Mouse (Mus musculus) monocyte, adult 2 months (primary cell): ENCODE data around the gene Trim63.
"Not testable (repeated sequence)": the region's sequence is repeated elsewhere in the genome, so short reads cannot be mapped to it uniquely, and the experiment has no call there.

Experiments
- DNase-seq, 2 experiments: peaks; one replicate each; pipeline ENCODE4 v3.0.0; 2022; ENCODE audit warnings: low spot score in 2 of 2, low read depth in 1 of 2

Gene Trim63

DNA sequence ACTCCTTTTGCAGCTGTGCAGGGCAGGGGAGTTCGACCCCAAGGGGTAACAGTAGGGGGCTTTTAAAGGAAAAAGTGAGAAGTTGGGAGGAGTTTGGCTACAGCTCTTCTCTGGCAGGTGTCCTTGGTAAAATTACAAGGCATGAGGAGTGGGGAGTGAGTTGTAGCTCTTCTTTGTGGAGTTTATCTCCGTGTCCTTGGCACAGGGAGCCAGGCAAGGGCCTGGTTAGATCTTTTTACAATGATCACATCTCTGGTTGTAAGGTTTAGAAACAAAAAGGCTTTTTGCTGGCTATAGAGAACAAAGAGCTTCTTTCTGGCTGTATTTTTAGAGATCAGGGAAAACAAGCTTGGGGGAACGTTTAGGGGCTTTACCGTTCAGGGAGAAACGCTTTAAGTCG is 26.3 kb downstream of the Trim63 start:
- not testable (repeated sequence) for DNase-seq

DNA sequence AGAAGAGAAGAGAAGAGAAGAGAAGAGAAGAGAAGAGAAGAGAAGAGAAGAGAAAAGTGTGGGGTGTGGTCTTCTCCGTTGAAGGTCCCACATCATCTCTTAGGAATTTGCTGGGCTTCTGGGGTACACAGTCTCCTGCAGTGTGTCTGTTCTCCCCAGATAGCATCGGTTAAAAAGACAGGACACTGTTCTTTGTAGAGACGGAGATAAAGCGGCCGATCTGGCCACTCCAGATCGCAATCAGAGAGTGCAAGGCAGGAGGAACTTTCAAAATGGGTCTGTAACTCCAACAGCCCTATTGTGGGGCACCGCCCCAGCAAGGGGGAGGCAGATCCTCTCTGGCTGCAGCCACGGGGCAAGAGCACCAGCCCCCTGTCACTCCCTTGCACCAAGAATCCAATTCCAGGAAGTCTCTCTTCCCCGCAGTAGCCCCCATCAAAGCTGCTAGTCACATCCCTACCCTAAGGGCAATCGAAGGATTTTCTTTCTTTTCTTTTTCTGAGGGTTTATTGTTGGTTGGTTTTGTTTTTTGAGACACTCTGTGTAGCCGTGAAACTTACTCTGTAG is 27.4 kb downstream of the Trim63 start:
- no peak for DNase-seq

DNA sequence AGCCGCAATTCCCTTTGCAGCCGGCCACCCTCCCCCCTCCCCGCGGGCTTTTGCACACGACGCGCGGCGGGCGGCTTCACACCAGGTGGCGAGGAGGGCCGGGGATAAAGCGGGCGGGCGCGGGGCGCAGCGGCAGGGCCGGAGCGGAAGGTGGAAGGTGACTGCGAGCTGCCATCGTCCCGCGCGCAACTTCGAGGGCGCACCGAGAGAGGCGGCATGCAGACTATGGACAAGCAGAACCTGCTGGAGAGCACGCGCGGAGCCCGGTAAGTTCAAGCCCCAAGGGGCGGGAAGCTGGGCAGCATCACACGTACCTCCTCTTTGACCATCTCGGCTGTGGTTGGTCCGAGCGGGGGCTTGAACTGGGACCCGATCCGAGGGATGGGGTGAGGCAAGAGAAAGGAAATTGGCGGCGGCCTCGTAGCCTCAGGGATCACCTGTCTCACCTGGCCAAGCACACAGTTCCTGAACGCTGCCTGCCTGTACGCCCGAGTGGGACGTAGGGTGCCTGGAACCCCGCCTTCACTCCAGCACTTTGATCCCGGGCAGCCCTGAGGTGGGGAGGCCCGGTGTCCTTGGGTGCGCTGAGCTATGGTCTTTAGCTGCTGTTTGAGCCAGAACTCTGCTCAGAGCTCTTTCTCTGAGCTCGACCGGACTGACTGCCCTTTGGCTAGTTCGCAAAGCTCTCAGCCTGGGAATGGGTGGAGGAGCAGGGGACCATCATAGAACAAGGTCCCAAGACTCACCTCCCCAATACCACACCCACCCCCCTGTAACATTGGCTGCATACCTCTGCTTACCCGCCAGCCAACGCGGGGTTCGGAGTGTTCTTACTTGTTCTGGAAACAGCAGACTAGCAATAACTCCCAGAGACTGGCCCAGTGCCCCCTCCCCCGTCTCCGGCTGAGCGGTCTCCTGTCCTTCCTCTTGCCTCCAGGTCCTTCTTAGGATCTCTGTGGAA is 28.4 kb downstream of the Trim63 start, which contains the start of gene Slc30a2:
Slc30a2 (plus strand) TSS at position 111 of the 961 bp plus-strand sequence.
- DNase-seq, result no peak

DNA sequence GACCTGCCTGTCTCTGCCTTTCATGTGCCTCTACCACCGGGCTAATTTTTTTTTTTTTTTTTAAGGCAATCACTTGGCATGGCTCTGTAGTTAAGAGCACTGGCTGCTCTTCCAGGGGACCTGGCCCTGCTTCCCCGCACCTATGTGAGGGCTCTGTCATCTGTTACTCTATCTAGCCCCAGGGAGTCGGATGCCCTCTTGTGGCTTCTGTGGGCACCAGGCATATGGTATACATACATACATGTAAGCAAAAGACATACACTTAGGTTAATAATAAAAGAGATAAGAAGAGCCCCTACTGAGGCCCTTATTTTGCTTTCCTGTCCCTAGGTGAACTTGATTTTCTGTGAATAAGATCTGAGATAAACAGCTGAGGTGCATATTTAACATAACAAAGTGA is 29.7 kb downstream of the Trim63 start:
- DNase-seq, result no peak

DNA sequence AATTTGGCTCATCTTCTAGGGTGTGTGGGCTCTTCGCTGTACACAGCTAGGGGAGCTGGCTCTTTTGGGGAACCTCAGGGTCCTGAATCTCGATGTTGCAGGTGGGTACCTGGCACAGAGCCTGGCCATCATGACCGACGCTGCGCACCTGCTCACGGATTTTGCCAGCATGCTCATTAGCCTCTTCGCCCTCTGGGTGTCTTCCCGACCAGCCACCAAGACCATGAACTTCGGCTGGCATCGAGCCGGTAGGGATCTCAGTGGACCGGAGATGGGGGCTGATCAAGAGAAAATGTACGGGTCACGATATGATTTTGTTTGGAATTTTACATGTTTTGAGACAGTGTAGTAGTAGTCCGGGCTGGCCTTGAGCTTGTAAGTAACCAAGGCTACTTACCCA is 30.9 kb downstream of the Trim63 start:
- DNase-seq, result no peak

DNA sequence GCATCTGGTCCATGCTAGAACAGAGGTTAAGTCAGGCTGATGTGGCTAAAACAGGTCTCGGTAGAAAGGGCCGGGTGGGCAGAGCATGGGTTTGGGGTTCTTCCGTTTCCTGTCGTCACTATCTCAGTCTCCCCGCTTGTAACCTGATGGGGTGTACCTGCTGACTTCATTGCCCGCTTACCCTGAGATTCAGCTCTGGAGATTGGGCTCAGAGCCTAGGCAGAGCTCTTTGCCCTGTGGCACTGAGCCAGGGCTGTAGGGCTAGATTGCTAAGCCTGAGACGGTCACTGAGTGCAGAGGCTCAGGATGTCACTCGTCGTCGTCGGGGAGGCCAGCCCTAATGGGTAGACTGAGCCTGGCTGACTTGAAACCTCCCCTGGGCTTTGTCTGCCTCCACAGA is 33.2 kb downstream of the Trim63 start:
- no peak for DNase-seq

DNA sequence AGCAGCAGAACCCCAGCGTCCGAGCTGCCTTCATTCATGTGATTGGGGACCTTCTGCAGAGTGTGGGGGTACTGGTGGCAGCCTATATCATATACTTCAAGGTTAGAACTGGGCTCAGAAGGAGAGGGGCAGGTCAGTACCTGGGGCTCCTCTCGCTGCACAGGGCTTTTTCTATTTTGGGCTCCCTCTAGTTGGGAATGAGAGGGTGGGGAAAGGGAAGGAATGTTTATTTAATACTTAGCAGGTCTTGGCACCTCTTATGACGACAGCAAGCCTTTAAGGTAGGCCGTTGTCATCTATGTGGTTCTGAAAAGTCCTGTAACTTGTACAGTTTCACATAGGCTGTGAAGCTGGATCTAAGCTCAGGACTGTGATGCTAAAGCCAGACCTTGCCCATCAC is 33.6 kb downstream of the Trim63 start:
- DNase-seq, result no peak

DNA sequence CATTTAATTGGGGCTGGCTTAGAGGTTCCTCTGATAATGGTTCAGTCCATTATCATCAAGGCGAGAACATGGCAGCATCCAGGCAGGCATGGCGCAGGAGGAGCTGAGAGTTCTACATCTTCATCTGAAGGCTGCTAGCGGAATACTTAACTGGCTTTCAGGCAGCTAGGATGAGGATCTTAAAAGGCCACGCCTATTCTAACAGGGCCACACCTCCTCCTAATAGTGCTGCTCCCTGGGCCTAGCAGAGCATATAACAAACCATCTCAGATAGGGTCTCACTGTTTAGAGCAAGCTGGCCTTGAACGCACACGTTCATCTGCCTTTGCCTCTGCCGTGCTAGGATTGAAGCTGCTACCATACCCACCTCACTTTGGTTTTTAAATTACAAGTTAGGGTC is 34.9 kb downstream of the Trim63 start:
- no peak for DNase-seq

DNA sequence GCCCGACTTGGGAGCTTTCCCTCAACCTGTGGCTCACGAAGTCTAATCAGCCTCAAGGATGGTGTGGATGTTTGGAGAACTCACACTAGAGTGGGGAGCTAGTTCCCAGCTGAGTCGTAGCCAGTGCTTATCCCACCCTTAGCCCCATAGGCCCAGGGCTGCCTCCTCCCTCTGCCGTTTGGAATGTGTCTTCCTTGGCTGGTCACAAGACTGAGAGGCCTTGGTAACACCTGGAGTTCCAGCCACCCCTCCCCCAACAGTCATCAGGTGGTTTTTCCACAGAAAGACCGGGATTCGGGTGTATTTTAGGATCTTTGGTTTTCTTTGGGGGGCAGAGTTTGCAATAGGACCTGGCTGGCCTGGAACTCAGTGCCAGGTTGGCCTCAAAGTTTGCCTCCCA is 35.7 kb downstream of the Trim63 start:
- DNase-seq, result no peak

DNA sequence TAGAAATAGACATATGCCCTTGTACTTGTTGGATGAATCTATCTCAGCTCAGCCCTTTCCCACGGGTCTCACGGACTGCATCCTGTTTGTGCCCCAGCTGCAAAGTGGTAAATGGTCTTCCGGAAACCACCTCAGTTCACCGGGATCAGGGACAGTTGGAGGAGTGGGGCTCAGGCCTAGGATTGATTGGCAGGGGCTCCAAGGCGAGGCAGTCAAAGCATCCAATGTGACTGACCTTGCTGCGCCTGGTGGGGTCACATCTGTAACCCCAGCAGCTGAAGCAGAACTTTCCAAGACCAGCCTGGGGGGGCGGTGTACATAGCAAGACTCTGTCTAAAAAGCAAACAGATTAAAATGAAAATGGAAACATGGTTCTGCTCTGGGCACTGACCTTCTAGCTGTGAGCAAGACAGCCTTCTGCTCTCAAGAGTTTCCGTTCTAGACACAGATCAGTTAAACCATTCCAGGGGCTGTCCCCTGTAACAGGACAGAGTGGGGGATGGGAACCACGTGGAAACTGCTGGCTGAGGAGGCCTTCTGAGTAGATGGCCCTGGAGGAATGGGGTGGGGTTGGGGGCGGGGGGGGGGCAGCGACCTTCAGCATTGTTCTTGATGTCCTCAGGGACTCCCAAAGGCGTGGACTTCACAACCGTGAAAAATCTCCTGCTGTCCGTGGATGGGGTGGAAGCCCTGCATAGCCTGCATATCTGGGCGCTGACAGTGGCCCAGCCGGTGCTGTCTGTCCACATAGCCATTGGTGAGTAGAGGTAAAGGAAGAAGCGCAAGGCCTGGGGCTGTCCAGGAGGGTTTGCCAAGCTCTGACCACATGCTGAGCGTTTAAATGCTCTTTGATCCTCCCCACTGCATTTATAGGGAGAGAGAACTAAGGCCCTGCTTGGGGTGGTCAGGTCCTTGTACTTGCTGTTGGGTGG is 36.7 kb downstream of the Trim63 start:
- no peak for DNase-seq

DNA sequence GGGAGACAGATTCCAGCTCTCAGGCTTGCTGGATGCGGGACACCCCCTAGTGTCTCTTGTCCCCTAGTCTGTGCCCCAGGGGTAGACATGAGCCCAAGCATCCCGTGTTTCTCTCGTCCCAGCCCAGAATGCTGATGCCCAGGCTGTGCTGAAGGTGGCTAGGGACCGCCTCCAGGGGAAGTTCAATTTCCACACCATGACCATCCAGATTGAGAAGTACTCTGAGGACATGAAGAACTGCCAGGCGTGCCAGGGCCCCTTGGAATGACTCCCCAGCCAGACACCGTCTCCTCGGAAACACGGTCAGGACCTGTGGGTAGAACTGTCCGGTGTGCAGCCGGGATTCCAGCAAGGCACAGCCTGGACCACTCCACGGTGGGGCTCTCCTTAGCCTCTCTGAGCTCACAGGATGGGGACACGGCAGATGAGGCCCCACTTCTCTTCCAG is 37.4 kb downstream of the Trim63 start:
- DNase-seq, result no peak

DNA sequence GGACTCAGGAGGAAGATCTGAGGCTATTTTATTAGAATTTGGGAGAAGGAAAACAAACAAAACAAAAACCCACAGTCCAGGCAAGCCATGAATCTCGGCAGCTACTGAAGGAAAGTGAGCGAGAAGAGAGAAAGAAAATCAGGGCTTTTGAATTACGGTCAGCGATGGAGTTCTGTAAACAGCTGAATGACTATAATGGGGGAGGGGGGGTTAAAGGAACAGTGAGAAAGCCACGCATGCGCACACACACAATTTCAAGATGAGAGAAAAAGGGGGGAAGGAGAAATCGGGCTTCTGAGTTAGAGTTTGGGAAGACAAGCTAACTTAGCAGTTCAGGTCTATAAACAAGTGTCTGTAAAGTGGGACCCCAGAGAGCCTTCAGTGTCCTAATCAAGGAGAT is 38.0 kb downstream of the Trim63 start:
- DNase-seq, result no peak

DNA sequence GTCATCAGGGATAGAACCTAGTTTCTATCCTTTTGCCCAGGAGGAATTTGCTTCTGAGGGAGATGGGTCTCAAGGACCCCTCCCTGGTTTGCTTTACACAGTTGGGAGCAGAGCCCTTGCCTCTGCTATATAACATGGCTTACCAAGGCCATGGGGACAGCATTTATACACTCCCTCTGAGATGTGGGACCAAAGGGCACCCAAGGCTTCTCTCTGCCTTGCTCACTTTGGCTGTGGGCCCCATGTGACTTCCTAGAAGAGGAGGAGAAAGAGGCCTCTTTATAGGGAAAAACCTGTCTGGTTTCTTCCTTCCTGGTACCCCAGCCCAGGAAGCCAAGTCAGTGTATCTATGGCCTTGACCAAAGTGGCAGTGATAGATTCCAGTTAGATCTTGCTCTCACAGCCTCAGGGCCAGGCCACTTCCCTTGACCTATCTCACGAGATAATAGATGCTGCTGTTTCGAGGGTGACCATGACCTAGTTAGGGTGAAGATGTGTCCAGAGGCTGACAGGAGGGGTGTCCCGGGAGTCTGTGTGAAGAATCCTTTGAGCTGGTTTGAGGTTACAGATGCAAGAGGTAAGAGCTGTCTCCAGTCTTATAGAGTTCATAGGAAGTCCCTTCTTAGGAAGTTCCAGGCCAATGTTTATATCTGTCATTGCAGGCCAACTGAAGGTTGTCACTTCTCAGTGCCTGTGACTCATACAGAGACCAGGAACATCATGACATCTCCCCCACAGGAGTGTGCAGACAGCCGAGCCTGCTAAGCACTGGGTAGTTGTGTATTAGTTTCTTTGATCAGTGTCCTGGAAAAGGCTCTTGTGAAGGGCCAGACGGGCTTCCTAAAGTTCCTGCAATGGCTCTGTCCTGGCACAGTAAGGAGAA is 38.8 kb downstream of the Trim63 start:
- DNase-seq, result no peak

DNA sequence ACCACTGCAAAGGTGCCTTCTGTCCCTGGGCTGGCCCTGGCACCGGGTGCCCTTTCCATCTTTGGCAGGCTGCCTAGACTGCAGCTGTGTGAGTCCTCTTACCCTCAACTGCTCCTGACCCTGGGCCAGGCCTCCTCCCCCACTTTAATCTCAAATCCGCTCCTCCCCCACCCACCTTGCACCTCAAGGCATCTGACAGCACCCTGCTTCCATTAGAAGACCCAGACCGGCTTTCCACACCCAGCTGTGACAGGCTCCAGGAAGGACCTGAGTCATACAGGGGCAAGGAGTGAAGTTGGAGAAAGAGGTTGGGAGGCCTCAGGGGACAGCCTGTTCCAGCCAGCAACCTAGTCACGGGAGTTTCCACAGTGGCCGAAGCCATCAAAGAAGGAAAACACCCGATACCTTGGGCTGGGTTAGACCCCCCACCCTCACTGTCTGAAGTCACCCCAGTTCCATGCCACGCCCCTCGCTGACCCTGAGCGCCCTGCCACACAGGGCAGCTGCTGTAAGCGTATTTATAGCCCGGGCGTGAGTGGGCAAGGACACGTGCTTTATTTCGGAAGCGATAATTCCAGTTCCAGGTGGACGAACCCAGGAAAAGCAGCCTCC is 41.0 kb downstream of the Trim63 start:
- DNase-seq, result no peak

DNA sequence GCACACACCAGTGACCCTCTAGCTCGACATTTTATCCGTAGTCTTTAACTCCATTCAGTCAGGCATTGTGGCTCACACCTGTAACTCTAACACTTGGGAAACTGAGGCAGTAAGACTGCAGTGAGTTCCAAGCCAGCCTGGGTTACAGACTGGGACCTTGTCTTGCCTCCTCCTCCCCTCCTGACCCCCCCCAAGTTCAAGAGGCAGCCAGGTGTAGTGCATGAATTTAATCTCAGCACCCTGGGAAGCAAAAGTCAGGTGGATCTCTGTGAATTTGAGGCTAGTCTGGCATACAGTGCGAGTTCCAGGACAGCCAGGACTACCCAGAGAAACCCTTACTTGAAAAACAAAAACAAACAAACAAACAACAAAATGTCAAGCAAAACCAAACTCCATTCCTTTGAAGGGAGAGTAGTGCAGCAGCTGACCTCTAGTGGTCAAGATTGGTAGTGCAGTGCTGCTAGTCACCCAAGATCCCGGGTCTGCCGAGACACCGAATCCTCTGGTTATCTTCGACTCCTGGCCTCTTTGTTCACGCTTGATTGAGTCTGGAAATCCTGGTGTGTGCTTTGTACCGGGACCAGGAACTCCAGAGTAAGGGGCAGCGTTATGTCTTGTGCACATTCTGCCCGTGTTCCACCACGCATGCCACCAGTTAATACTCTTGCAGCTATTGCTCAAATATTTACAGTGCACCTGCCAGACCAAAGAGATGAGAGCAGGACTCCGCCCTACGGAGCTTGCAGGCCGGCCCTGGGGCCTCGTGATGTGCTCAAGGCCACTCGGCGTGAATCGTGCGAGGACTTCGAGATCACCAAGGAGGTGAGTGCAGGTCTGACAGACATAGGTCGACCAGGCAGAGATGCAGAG is 41.9 kb downstream of the Trim63 start:
- peak in 1 of 2 experiments; percentile 43 for DNase-seq

DNA sequence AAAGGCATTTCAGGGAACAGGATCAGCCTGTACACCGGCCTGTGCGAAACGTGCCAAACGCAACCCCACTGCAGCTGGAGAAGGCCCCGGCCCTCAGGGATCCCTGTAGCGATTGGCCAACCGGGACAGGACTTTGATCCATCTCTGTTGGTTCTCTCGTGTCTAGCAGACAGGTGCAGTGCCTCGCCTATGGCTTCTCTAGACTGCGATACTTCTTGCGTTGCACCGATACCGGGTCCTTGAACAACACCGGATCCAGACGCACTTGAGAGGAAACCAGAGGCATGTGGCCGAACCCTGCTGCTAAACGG is 42.5 kb downstream of the Trim63 start:
- no peak for DNase-seq

DNA sequence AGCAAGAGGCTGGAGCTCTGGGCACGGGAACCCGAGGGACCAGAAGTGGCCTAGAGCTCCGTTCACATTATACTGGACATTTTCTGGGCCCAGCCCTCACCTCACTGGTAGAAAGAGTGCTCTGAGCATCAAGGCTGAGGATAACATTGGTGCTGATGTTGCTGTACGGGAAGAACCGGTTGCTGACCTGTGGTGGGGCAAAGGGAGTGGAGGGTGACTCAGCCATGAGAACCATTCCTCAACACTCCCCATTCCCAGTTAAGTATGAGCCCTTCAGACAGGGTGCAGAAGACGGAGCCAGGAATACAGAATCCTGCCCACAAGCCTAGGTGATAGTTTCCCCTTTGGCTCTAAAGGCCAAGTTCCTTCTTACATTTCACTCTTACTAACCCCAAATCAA is 44.7 kb downstream of the Trim63 start:
- DNase-seq, result no peak

DNA sequence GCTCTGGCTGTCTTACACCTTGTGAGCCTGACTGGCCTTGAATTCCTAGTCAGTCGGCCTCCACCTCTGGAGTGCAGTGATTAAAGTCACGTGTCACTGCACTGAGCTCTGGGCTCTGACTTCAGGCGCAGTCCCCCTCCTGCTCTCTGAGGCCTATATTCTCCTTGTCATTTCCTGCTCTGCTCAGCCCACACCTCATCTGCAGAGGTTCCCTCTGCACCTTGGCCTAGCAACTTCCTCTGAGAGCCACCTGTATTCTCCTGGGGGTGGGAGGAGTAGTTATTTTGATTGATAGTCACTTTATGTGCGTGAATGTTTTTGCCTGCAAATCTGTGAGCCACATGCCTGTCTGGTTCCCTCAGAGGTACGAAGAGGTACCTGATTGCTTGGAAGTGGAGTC is 46.3 kb downstream of the Trim63 start:
- no peak for DNase-seq

DNA sequence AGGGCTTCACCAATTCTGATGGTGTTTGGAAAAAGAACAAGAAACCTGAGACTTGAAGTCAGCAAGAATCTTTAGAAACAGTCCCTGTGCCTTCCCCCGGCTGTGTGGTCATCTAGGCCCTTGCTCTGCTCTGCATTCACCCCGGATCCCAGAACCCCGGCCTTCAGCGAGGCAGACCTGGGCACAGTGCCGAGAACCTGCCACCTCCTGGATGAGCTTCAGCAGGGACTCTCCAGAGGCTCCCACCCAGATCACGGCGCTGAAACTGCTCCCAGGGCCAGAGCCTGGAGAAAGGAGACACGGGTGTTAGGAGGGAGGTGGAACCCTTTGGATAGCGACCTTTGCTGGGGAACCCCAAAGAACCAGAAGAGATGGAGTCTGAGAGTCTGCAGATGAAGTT is 47.2 kb downstream of the Trim63 start:
- no peak for DNase-seq
